In the genomic region with DNA sequence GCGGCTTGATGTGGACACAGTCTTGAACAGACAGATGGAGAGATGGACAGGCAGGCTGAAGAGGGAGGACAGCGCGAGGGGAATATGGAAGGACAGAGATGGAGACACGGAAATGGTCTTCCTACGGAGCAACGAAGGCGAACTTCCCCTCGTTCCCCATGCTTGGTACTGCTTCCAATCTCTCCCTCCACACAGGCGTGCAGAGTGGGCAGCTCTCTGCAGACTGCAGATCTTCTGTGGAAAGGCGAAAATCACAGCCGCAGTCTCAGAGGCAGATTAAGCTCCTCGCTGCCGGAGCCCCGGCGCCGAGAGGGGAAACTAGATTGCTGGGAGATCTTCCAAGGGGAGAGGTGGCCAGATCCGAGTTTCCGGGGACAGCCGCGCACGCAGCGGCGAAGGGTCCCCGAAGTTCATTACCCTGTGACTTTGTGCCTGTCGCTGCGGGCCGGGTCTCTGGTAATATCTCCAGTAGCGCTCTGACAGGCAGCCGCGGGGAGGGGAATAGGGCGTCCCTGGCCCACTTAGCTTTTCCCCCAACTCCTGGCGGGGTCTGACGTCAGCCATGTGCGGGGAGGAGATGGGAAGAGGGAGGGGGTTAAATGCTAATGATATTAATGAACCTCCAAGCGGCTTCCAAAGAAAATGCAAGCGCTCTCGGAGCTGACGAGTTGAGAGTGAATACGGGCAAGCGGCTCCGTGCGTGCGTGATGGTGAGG, we compare ENCODE assay signal across 8 mouse cellular contexts. TPM values are rescaled to one million over a fixed set of nuclear protein-coding genes. Genes with fewer than 3 reads are reported as not detected.
DNase-seq lines count a peak whose midpoint lies in the region; ATAC-seq and TF ChIP-seq lines count a peak whose summit lies in the region.

A gene (minus strand): TSS at position 476 of the 716 bp plus-strand sequence.
A gene (plus strand): TSS at position 666 of the 716 bp plus-strand sequence.

- no peak for DNase-seq in heart, embryonic 10.5 days (ENCODE audit: low spot score)
- DNase-seq in heart, adult 9 months (ENCODE audit: low spot score in 2 of 2) = no peak
- DNase-seq in hindbrain, embryonic 11.5 days (ENCODE audit: low spot score) = no peak
- DNase-seq in left cerebral cortex, adult 11 months (ENCODE audit: low spot score) = peak; percentile 18
- no peak for DNase-seq in ovary, postnatal 14 days (ENCODE audit: low spot score)
- DNase-seq in urinary bladder, adult 2 months (ENCODE audit: low spot score) = no peak

- H3K4me3 ChIP-seq in heart, embryonic 10.5 days = peak within 1 kb of the TSS; percentile 49
- H3K4me3 ChIP-seq in cortical plate, adult 2 months (ENCODE audit: insufficient read depth, low read length) = peak within 1 kb of the TSS; percentile 47
- peak within 1 kb of the TSS; percentile 0 for H3K4me3 ChIP-seq in hindbrain, embryonic 11.5 days (ENCODE audit: low read depth, low read length)
- H3K4me3 ChIP-seq in neural tube, embryonic 13.5 days = peak within 1 kb of the TSS; percentile 12; the same call in 1 of the 2 replicates

- peak within 1 kb of the TSS; percentile 27 for H3K4me2 ChIP-seq in hindbrain, embryonic 11.5 days (replicated peaks; ENCODE audit: low read depth, low read length)
- H3K4me2 ChIP-seq in neural tube, embryonic 13.5 days = peak within 1 kb of the TSS; percentile 38

- H3K4me1 ChIP-seq in heart, embryonic 10.5 days = peaks cover 43% of the 10 kb centered on the region
- no peaks in the 10 kb centered on the region for H3K4me1 ChIP-seq in cortical plate, adult 2 months (ENCODE audit: control insufficient read depth, insufficient read depth, low read length)
- peaks cover 24% of the 10 kb centered on the region for H3K4me1 ChIP-seq in hindbrain, embryonic 11.5 days (replicated peaks; ENCODE audit: control insufficient read depth, insufficient read depth, low read length)
- peaks cover 35% of the 10 kb centered on the region for H3K4me1 ChIP-seq in neural tube, embryonic 13.5 days (replicated peaks)

- H3K9ac ChIP-seq in hindbrain, embryonic 11.5 days (ENCODE audit: low read depth, low read length) = no peak within 1 kb of the TSS
- H3K9ac ChIP-seq in neural tube, embryonic 13.5 days = no peak within 1 kb of the TSS

- H3K36me3 ChIP-seq in heart, embryonic 10.5 days = no peaks in the 10 kb centered on the region
- H3K36me3 ChIP-seq in hindbrain, embryonic 11.5 days (ENCODE audit: control insufficient read depth, insufficient read depth, low read length) = no peaks in the 10 kb centered on the region
- no peaks in the 10 kb centered on the region for H3K36me3 ChIP-seq in neural tube, embryonic 13.5 days

- no peak for TF ChIP-seq CTCF in cortical plate, adult 2 months (IDR thresholded peaks at IDR 0.05; ENCODE audit: extremely low read depth, insufficient read depth, low read length)

- peaks cover 98% of the 10 kb centered on the region for H3K27me3 ChIP-seq in heart, embryonic 10.5 days (ENCODE audit: insufficient read depth, poor library complexity, severe bottlenecking)
- H3K27me3 ChIP-seq in hindbrain, embryonic 11.5 days (ENCODE audit: control insufficient read depth, insufficient read depth, low read length) = peaks cover 96% of the 10 kb centered on the region
- peaks cover 99% of the 10 kb centered on the region for H3K27me3 ChIP-seq in neural tube, embryonic 13.5 days

- TF ChIP-seq POLR2A in cortical plate, adult 2 months (IDR thresholded peaks at IDR 0.05; ENCODE audit: extremely low read depth, insufficient read depth, low read length) = 0 out of 2 replicates have a peak, but pooled peaks have one; percentile 36

- no peaks in the 10 kb centered on the region for H3K9me3 ChIP-seq in heart, embryonic 10.5 days
- peaks cover 3% of the 10 kb centered on the region for H3K9me3 ChIP-seq in hindbrain, embryonic 11.5 days (ENCODE audit: control insufficient read depth, low read length)
- H3K9me3 ChIP-seq in neural tube, embryonic 13.5 days = no peaks in the 10 kb centered on the region

- no peak for ATAC-seq in hindbrain, embryonic 11.5 days (ENCODE audit: low FRiP score)
- no peak for ATAC-seq in neural tube, embryonic 13.5 days (ENCODE audit: low read depth)

- under 1% methylated on average over 43 of the region's 43 CpGs for WGBS in heart, embryonic 10.5 days
- WGBS in hindbrain, embryonic 11.5 days = 1% methylated on average over 43 of the region's 43 CpGs
- under 1% methylated on average over 43 of the region's 43 CpGs for WGBS in neural tube, embryonic 13.5 days

- no peak within 1 kb of the TSS for H3K27ac ChIP-seq in heart, embryonic 10.5 days
- H3K27ac ChIP-seq in cortical plate, adult 2 months (ENCODE audit: insufficient read depth, low read length) = peak within 1 kb of the TSS; percentile 60
- no peak within 1 kb of the TSS for H3K27ac ChIP-seq in hindbrain, embryonic 11.5 days (ENCODE audit: low read depth, low read length)
- no peak within 1 kb of the TSS for H3K27ac ChIP-seq in neural tube, embryonic 13.5 days (replicated peaks)

RNA-seq across cellular contexts. Expression of the first gene that starts in this region (rescaled TPM):
- not detected in 2 replicates for polyA plus RNA-seq in heart, embryonic 10.5 days (2016; fragmentation: Nextera tagmentation; extraction: Ambion mirVana)
- 15.2 and 18.6 TPM in 2 replicates for polyA plus RNA-seq in cortical plate, adult 2 months (2012; rRNA removed)
- polyA plus RNA-seq in hindbrain, embryonic 11.5 days (2014; fragmentation: Nextera tagmentation; extraction: Ambion mirVana) = 0.11 and 0.71 TPM in 2 replicates
- polyA plus RNA-seq in neural tube, embryonic 13.5 days (2015; fragmentation: Nextera tagmentation; extraction: Ambion mirVana) = 0.33 TPM in 1 of 2 replicates, not detected in the other
- polyA plus RNA-seq in urinary bladder, adult 2 months (2012; rRNA removed) = not detected in 2 replicates

RNA-seq across cellular contexts. Expression of the second gene that starts in this region (rescaled TPM):
- polyA plus RNA-seq in heart, embryonic 10.5 days (2016; fragmentation: Nextera tagmentation; extraction: Ambion mirVana) = 21.1 and 31.6 TPM in 2 replicates
- 45.4 TPM in 2 replicates for polyA plus RNA-seq in cortical plate, adult 2 months (2012; rRNA removed)
- 20.2 and 23.1 TPM in 2 replicates for polyA plus RNA-seq in hindbrain, embryonic 11.5 days (2014; fragmentation: Nextera tagmentation; extraction: Ambion mirVana)
- 29.0 and 30.8 TPM in 2 replicates for polyA plus RNA-seq in neural tube, embryonic 13.5 days (2015; fragmentation: Nextera tagmentation; extraction: Ambion mirVana)
- 30.1 and 33.5 TPM in 2 replicates for polyA plus RNA-seq in urinary bladder, adult 2 months (2012; rRNA removed)
